Comparison of ENCODE assay signal across 24 mouse cellular contexts in the genomic region with DNA sequence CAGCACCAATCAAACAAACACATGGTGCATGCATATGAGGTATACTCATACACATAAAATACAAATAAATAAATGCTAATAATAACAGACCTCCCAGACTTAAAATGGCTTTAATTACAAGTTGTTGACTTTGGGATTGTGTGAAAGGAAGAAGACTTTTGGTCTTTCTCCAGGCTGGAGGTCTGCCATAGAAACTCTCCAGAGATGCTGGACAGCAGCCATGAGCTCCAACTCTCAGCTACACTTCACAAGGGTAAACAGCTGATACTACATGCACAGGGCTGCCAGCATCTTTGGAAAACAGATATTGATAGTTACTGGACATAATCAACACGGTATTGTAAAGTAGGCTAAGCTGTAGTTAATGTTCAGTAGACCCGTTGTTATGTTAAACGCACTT. TPM values are rescaled to one million over a fixed set of nuclear protein-coding genes. Genes with fewer than 3 reads are reported as not detected.
DNase-seq lines count a peak whose midpoint lies in the region; ATAC-seq lines count a peak whose summit lies in the region.
"Had no signal": no experiment of that assay in that cellular context is flagged by ENCODE, and none has a peak within 500 bp of the region (broad histone marks: within the 10 kb centered on the region; RNA-seq: fewer than 3 reads in every experiment).

No protein-coding gene starts in this region.

- H3K36me3 ChIP-seq in kidney, embryonic 16.5 days (ENCODE audit: insufficient read depth, low read length): no peaks in the 10 kb centered on the region
- H3K36me3 ChIP-seq: embryonic facial prominence, embryonic 15.5 days; intestine, embryonic 15.5 days; limb, embryonic 15.5 days; midbrain, embryonic 13.5 days; stomach, embryonic 15.5 days had no signal

- no peak overlapping the region for H3K9ac ChIP-seq in kidney, embryonic 16.5 days (replicated peaks; ENCODE audit: low read length)
- H3K9ac ChIP-seq: embryonic facial prominence, embryonic 15.5 days; intestine, embryonic 15.5 days; limb, embryonic 15.5 days; midbrain, embryonic 13.5 days; stomach, embryonic 15.5 days had no signal

- intact Hi-C loops in heart, postnatal 36 days (cut with DNase I): no loop called here

- H3K27me3 ChIP-seq in kidney, embryonic 16.5 days (ENCODE audit: insufficient read depth, low read length): peaks cover 55% of the 10 kb centered on the region

- no peak overlapping the region for H3K27ac ChIP-seq in kidney, embryonic 16.5 days (ENCODE audit: low read length)
- H3K27ac ChIP-seq: embryonic facial prominence, embryonic 15.5 days; gastrocnemius, adult 2 months; intestine, embryonic 15.5 days; limb, embryonic 15.5 days; midbrain, embryonic 13.5 days; stomach, embryonic 15.5 days had no signal

- peak; percentile 28 to 47 for DNase-seq in heart, adult 18-20 months
- DNase-seq in heart, postnatal 36 days: no peak
- peak; percentile 25 to 38 for DNase-seq in kidney, postnatal 4 days
- DNase-seq in lung, postnatal 14 days: peak; percentile 28
- no peak for DNase-seq in lung, adult 18-20 months
- no peak for DNase-seq in gastrocnemius, adult 8-10 months (ENCODE audit: low spot score in 2 of 2)
- DNase-seq: adrenal gland, postnatal 25 days; gastrocnemius, adult 2 months; kidney, adult 9 months; left cerebral cortex, postnatal 4 days; thymus, postnatal 25 days had no signal

- no peaks in the 10 kb centered on the region for H3K4me1 ChIP-seq in kidney, embryonic 16.5 days (ENCODE audit: insufficient read depth, low read length)

- WGBS in kidney, embryonic 16.5 days: 86% methylated on average over 3 of the region's 3 CpGs

- no peak overlapping the region for H3K4me2 ChIP-seq in kidney, embryonic 16.5 days (replicated peaks; ENCODE audit: low read depth, low read length)
- H3K4me2 ChIP-seq: embryonic facial prominence, embryonic 15.5 days; intestine, embryonic 15.5 days; limb, embryonic 15.5 days; midbrain, embryonic 13.5 days; stomach, embryonic 15.5 days had no signal

- no peak overlapping the region for H3K4me3 ChIP-seq in kidney, embryonic 16.5 days (ENCODE audit: low read length)
- H3K4me3 ChIP-seq: embryonic facial prominence, embryonic 15.5 days; gastrocnemius, adult 2 months; intestine, embryonic 15.5 days; limb, embryonic 15.5 days; megakaryocyte, embryonic 14.5 days; midbrain, embryonic 13.5 days; stomach, embryonic 15.5 days had no signal

- no peak for ATAC-seq in kidney, embryonic 16.5 days (ENCODE audit: low FRiP score, low TSS enrichment)
- ATAC-seq: activated CD4-positive, CD25-positive, alpha-beta regulatory T cell, adult 4 months; forebrain, embryonic 14.5 days; hindbrain, embryonic 16.5 days; intestine, embryonic 15.5 days; midbrain, embryonic 13.5 days had no signal

- H3K9me3 ChIP-seq in kidney, embryonic 16.5 days (ENCODE audit: low read length): no peaks in the 10 kb centered on the region
- H3K9me3 ChIP-seq: embryonic facial prominence, embryonic 15.5 days; intestine, embryonic 15.5 days; limb, embryonic 15.5 days; midbrain, embryonic 13.5 days; stomach, embryonic 15.5 days had no signal

RNA-seq across cellular contexts. Expression of gene Rap1gap2, which starts 18.5 kb away (rescaled TPM):
- 10 to 100 TPM; 74.4 to 94.6 TPM for total RNA-seq in heart, adult 18-20 months (2021)
- total RNA-seq in heart, postnatal 36 days (2021): 10 to 100 TPM; 74.1 to 86.6 TPM
- polyA plus RNA-seq in kidney, embryonic 16.5 days (2015; fragmentation: Nextera tagmentation; extraction: Ambion mirVana): 5.5 and 6.2 TPM in 2 replicates
- total RNA-seq in gastrocnemius, adult 8-10 months (2022): 1 to 10 TPM; 3.7 to 6.6 (median 5.9) TPM

RNA-seq across cellular contexts. Expression of gene Ccdc92b, which starts 27.2 kb away (rescaled TPM):
- under 1 TPM; 0.20 to 0.26 TPM for total RNA-seq in heart, adult 18-20 months (2021)
- total RNA-seq in heart, postnatal 36 days (2021): under 1 TPM; 0.33 to 0.36 TPM
- polyA plus RNA-seq in kidney, embryonic 16.5 days (2015; fragmentation: Nextera tagmentation; extraction: Ambion mirVana): 0.17 TPM in 2 replicates
- total RNA-seq in gastrocnemius, adult 8-10 months (2022): under 1 TPM in 1 of 4 experiments, not detected in 3; 0.07 TPM
- total RNA-seq: common myeloid progenitor, adult 5-6 weeks; monocyte, adult 5-6 weeks; neutrophil, adult 5-6 weeks had no signal
- polyA plus RNA-seq: activated CD4-positive, CD25-positive, alpha-beta regulatory T cell, adult 4 months had no signal

RNA-seq across cellular contexts. Expression of gene Cluh, which starts 57.0 kb away (rescaled TPM):
- total RNA-seq in heart, adult 18-20 months (2021): 100 to 1,000 TPM; 209 to 234 TPM
- 100 to 1,000 TPM; 221 to 229 TPM for total RNA-seq in heart, postnatal 36 days (2021)
- polyA plus RNA-seq in kidney, embryonic 16.5 days (2015; fragmentation: Nextera tagmentation; extraction: Ambion mirVana): 44.6 and 46.3 TPM in 2 replicates
- 10 to 100 TPM; 87.3 to 98.6 (median 92.7) TPM for total RNA-seq in gastrocnemius, adult 8-10 months (2022)

Comparison
In these comparisons a context has a peak if more than half of its experiments do, and no peak if none do; other contexts are left out.
1. DNase-seq: peak in heart, adult 18-20 months (2 of 2), kidney, postnatal 4 days (2 of 2) and lung, postnatal 14 days (single experiment); none in heart, postnatal 36 days (0 of 2), lung, adult 18-20 months (0 of 2) and gastrocnemius, adult 8-10 months (0 of 2).
2. RNA of gene Rap1gap2, which starts 18.5 kb away (total RNA-seq): 74.4 to 94.6 TPM in heart, adult 18-20 months and 74.1 to 86.6 TPM in heart, postnatal 36 days; 3.7 to 6.6 TPM in gastrocnemius, adult 8-10 months; every median in the first group is over 4 times any median in the second.